Mouse (Mus musculus) megakaryocyte, embryonic 14.5 days (primary cell): ENCODE data around the gene Hsh2d.

ENCODE experiments used
- FLI1 ChIP-seq: IDR thresholded peaks from 2 replicates; pipeline ENCODE4 v1.6.1; 2012; ENCODE audit warnings: low read length, inconsistent platforms, mixed read lengths
- GATA1 ChIP-seq: IDR thresholded peaks from 3 replicates; pipeline ENCODE4 v1.6.1; 2012; ENCODE audit warnings: mixed read lengths, low read length, inconsistent platforms, borderline replicate concordance

- TF ChIP-seq GATA1 (no peak), FLI1 (no peak)
Measured at GRCm38 (mm10) chr8:72177346-72177925, 12.0 kb upstream of the Hsh2d start.
